Mouse (Mus musculus) layer of hippocampus, adult 9-11 months (tissue): ENCODE measurements around the gene Ms4a10.

Source experiments
- DNase-seq: peaks from one replicate; pipeline ENCODE4 v3.0.0; 2022

Ms4a10 gene

DNA sequence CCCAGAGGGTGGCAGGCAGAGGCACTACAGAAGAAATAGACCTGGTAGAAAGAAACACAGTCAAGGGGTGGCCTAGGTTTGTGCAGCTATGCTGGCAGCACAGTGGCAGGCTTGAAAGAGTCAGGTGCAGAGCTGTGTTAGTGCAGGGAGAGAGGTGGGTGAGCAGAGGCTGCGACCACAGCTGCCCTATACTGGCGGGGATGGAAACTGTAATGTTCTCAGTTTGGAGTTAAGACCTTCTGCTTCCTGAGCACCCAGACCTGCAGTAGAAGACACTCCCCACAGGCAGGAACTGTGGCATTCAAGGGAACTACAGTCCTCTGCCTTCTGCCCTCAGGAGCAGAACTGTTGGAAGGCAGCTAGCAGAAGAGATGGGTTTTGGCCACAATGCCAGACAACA lies 59.6 kb downstream of the Ms4a10 start:
- no peak for DNase-seq

DNA sequence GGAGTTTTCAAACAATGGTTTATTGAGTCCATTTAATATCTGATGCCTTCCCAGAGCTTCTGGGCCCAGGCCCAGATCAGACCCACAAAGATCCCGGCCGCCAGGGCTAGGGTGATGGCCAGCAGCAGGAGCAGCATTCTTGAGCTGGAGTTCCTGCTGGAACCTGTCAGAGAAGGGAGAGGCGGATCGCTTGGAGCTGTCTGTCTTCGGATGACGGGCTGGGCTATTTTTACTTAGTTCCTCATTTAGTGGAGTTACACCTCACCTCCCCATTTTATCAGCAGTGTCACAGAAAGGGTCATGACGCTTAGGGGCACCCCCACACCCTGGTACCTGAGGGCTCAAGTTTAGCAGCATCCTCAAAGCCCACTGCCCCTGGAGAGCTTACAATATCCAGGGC lies 60.2 kb downstream of the Ms4a10 start:
- DNase-seq, result no peak
